In genomic region chr6:122770760-122771315, GRCm38 (mm10) we compare ENCODE assay signal across 23 mouse cellular contexts. TPM values are rescaled to one million over a fixed set of nuclear protein-coding genes. Genes with fewer than 3 reads are reported as not detected.
DNase-seq lines count a peak whose midpoint lies in the region; ATAC-seq and TF ChIP-seq lines count a peak whose summit lies in the region.
"Had no signal": no experiment of that assay in that cellular context is flagged by ENCODE, and none has a peak within 500 bp of the region (broad histone marks: within the 10 kb centered on the region; RNA-seq: fewer than 3 reads in every experiment).

No protein-coding gene starts in this region.

- no peaks in the 10 kb centered on the region for H3K9me3 ChIP-seq in forebrain, postnatal 0 days (ENCODE audit: low read length)
- H3K9me3 ChIP-seq in forebrain, embryonic 13.5 days (replicated peaks), result no peaks in the 10 kb centered on the region
- H3K9me3 ChIP-seq: forebrain, embryonic 15.5 days; G1E; heart, embryonic 13.5 days; stomach, embryonic 15.5 days had no signal

- ATAC-seq in forebrain, postnatal 0 days, result no peak
- ATAC-seq in forebrain, embryonic 13.5 days, result no peak

- DNase-seq in forebrain, postnatal 0 days, result peak; percentile 17
- DNase-seq in right cerebral cortex, adult 18-20 months, result peak; percentile 39
- DNase-seq in right cerebral cortex, adult 2 months (ENCODE audit: low spot score in 2 of 2), result no peak
- peak in 1 of 2 experiments; percentile 82 for DNase-seq in cerebellum, adult 2 months
- DNase-seq in thymus, postnatal 10 days (ENCODE audit: low spot score in 2 of 2), result no peak
- no peak for DNase-seq in kidney, adult 8-10 months
- DNase-seq: adrenal gland, postnatal 10 days; gastrocnemius, adult 2 months; heart, postnatal 4 days; kidney, adult 9 months; layer of hippocampus, postnatal 36 days; left cerebral cortex, postnatal 4 days; lung, adult 2 months; lung, postnatal 36 days; thymus, postnatal 25 days had no signal

- TF ChIP-seq POLR2A in cerebellum, adult 2 months (IDR thresholded peaks at IDR 0.05; ENCODE audit: borderline replicate concordance, insufficient read depth, low read length), result no peak

- H3K4me1 ChIP-seq in forebrain, postnatal 0 days (ENCODE audit: insufficient read depth), result peaks cover 11% of the 10 kb centered on the region; the same call in 1 of the 2 replicates
- peaks cover 16% of the 10 kb centered on the region for H3K4me1 ChIP-seq in forebrain, embryonic 13.5 days
- H3K4me1 ChIP-seq in cerebellum, adult 2 months (ENCODE audit: control insufficient read depth, insufficient read depth, low read length), result peaks cover 27% of the 10 kb centered on the region
- H3K4me1 ChIP-seq: stomach, embryonic 15.5 days had no signal

- TF ChIP-seq CTCF in forebrain, postnatal 0 days (IDR thresholded peaks at IDR 0.05; ENCODE audit: low read depth), result no peak
- no peak for TF ChIP-seq CTCF in cerebellum, adult 2 months (IDR thresholded peaks at IDR 0.05; ENCODE audit: borderline replicate concordance, insufficient read depth, low read depth, low read length)

- H3K27me3 ChIP-seq in forebrain, postnatal 0 days (ENCODE audit: insufficient read depth, low read length), result no peaks in the 10 kb centered on the region
- no peaks in the 10 kb centered on the region for H3K27me3 ChIP-seq in forebrain, embryonic 13.5 days
- H3K27me3 ChIP-seq in cerebellum, adult 2 months (ENCODE audit: control insufficient read depth, insufficient read depth, low read length), result no peaks in the 10 kb centered on the region
- H3K27me3 ChIP-seq: forebrain, embryonic 15.5 days; heart, embryonic 13.5 days; stomach, embryonic 15.5 days had no signal

- H3K4me3 ChIP-seq in forebrain, postnatal 0 days (ENCODE audit: low read depth, low read length), result no peak overlapping the region
- no peak overlapping the region for H3K4me3 ChIP-seq in forebrain, embryonic 13.5 days
- no peak overlapping the region for H3K4me3 ChIP-seq in cerebellum, adult 2 months (replicated peaks; ENCODE audit: insufficient read depth, low read depth, low read length)
- H3K4me3 ChIP-seq: erythroblast, embryonic 14.5 days; forebrain, embryonic 15.5 days; gastrocnemius, adult 2 months; heart, embryonic 13.5 days; myocyte; stomach, embryonic 15.5 days had no signal

- H3K4me2 ChIP-seq in forebrain, postnatal 0 days (ENCODE audit: low read depth), result no peak overlapping the region
- no peak overlapping the region for H3K4me2 ChIP-seq in forebrain, embryonic 13.5 days
- H3K4me2 ChIP-seq: forebrain, embryonic 15.5 days; heart, embryonic 13.5 days; liver, embryonic 11.5 days; stomach, embryonic 15.5 days had no signal

- H3K36me3 ChIP-seq in forebrain, postnatal 0 days (ENCODE audit: insufficient read depth), result no peaks in the 10 kb centered on the region
- no peaks in the 10 kb centered on the region for H3K36me3 ChIP-seq in forebrain, embryonic 13.5 days (ENCODE audit: poor library complexity, severe bottlenecking)
- H3K36me3 ChIP-seq: forebrain, embryonic 15.5 days; G1E; heart, embryonic 13.5 days; stomach, embryonic 15.5 days had no signal

- H3K9ac ChIP-seq in forebrain, postnatal 0 days, result no peak overlapping the region
- H3K9ac ChIP-seq in forebrain, embryonic 13.5 days, result no peak overlapping the region
- H3K9ac ChIP-seq: forebrain, embryonic 15.5 days; heart, embryonic 13.5 days; stomach, embryonic 15.5 days had no signal

- H3K27ac ChIP-seq in forebrain, postnatal 0 days (ENCODE audit: low read depth, low read length), result peak overlapping the region; percentile 77
- H3K27ac ChIP-seq in forebrain, embryonic 13.5 days, result no peak overlapping the region
- peak overlapping the region; percentile 81 for H3K27ac ChIP-seq in cerebellum, adult 2 months (ENCODE audit: insufficient read depth, low read length)
- H3K27ac ChIP-seq: gastrocnemius, adult 2 months; heart, embryonic 13.5 days; stomach, embryonic 15.5 days had no signal

- 89% methylated on average over 11 of the region's 11 CpGs for WGBS in forebrain, postnatal 0 days
- WGBS in forebrain, embryonic 13.5 days, result 96% methylated on average over 11 of the region's 11 CpGs
- WGBS in cerebellum, adult 2 months, result 52% methylated on average over 11 of the region's 11 CpGs

RNA-seq across cellular contexts. Expression of gene Slc2a3, which starts 30.6 kb away (rescaled TPM):
- 68.9 and 78.2 TPM in 2 replicates for total RNA-seq in forebrain, postnatal 0 days (2014; rRNA removed)
- polyA plus RNA-seq in forebrain, postnatal 0 days (2015; fragmentation: Nextera tagmentation; extraction: Ambion mirVana), result 27.3 and 41.6 TPM in 2 replicates
- polyA plus RNA-seq in forebrain, embryonic 13.5 days (2015; fragmentation: Nextera tagmentation; extraction: Ambion mirVana), result 9.3 and 12.5 TPM in 2 replicates
- polyA plus RNA-seq in cerebellum, adult 2 months (2012; rRNA removed), result 102 and 112 TPM in 2 replicates

RNA-seq across cellular contexts. Expression of gene Foxj2, which starts 48.9 kb away (rescaled TPM):
- 16.3 and 23.4 TPM in 2 replicates for total RNA-seq in forebrain, postnatal 0 days (2014; rRNA removed)
- polyA plus RNA-seq in forebrain, postnatal 0 days (2015; fragmentation: Nextera tagmentation; extraction: Ambion mirVana), result 6.7 and 8.1 TPM in 2 replicates
- polyA plus RNA-seq in forebrain, embryonic 13.5 days (2015; fragmentation: Nextera tagmentation; extraction: Ambion mirVana), result 4.4 and 4.5 TPM in 2 replicates
- polyA plus RNA-seq in cerebellum, adult 2 months (2012; rRNA removed), result 17.7 and 18.2 TPM in 2 replicates

Comparison
In these comparisons a context has a peak if more than half of its experiments do, and no peak if none do; other contexts are left out.
1. DNase-seq: peak in forebrain, postnatal 0 days (single experiment) and right cerebral cortex, adult 18-20 months (single experiment); none in right cerebral cortex, adult 2 months (0 of 2), thymus, postnatal 10 days (0 of 2) and kidney, adult 8-10 months (0 of 2).